Mouse (Mus musculus) adipocyte (in vitro differentiated cells): ENCODE results near the gene Tenm2.

ENCODE experiments used
- DNase-seq: peaks from one replicate; pipeline ENCODE4 v3.0.0-alpha.2; 2016; ENCODE audit warnings: low spot score

Gene Tenm2

GRCm38 (mm10) chr11:36697021-36697639, 538.6 kb downstream of the Tenm2 start:
- DNase-seq = no peak

DNA sequence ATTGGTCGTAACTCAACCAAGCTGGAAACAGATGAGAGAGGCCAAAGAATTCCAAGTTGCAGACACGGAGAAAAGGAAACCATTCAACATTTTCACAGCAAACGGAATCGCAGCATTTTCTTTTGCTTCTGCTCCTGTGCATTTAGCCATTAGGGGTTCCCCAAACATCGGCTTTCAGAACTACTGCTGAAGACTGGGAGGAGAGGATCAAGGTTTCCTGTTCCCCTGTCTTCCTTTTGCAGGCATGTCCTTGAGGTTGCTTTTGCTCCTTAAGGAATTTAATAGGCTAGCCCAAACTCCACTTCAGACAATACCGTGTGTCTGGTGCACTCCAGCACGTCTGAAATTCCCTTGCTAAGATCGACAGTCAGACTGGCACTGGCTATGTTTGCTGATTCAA, 541.0 kb downstream of the Tenm2 start:
- DNase-seq = no peak

DNA sequence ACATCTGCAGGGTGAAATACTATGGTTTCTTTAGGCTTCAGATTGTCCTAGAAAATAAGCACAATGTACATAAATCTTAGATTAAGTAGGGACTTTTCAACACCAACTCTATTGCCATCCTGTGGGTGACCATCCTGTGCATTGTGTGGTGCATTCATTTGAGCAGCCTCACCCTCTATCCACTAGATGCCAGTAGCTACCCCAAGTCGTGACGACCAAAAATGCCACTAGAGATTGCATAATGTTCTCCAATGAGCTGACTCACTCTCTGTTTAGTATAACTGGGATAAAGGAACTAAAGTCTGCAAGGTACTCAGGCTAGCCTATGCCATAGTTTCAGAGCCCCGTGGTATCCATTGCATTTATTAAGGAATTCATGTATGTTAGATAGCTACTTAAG, 543.1 kb downstream of the Tenm2 start:
- DNase-seq = no peak

GRCm38 (mm10) chr11:36690826-36691225, 544.9 kb downstream of the Tenm2 start:
- no peak for DNase-seq

GRCm38 (mm10) chr11:36686253-36686652, 549.5 kb downstream of the Tenm2 start:
- no peak for DNase-seq

GRCm38 (mm10) chr11:36679361-36679760, 556.4 kb downstream of the Tenm2 start:
- DNase-seq = no peak

- no peak for DNase-seq
These were observed 557.2 kb downstream of the Tenm2 start for GRCm38 (mm10) chr11:36678542-36678941.

GRCm38 (mm10) chr11:36678057-36678396, 557.7 kb downstream of the Tenm2 start:
- no peak for DNase-seq

GRCm38 (mm10) chr11:36677321-36678056, 558.3 kb downstream of the Tenm2 start:
- DNase-seq = no peak

GRCm38 (mm10) chr11:36676446-36677284, 559.1 kb downstream of the Tenm2 start:
- DNase-seq = no peak

DNA sequence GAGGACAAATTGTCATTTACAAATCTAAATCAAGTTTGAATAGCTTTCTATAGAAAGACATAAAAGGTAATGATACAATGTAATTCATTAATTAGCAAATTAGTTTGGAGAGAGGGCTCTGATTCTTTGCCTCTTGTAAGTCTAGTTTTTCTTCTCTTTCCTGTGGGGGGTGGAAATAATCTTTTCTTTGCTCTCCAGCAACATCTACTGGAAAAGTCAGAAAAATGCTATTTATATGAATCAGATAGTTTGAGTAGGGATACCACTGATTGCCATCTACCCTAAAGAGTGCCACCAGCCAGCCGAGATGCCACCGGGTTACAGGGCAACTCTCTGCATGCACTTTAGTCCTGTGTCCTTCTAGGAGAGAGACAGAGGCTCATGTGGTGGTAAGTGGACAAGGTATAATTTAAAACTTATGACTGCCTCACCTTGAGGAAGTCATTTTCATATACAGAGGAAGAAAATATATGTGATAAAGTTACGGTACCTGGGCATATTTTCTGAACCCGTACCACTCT, 560.8 kb downstream of the Tenm2 start:
- no peak for DNase-seq

DNA sequence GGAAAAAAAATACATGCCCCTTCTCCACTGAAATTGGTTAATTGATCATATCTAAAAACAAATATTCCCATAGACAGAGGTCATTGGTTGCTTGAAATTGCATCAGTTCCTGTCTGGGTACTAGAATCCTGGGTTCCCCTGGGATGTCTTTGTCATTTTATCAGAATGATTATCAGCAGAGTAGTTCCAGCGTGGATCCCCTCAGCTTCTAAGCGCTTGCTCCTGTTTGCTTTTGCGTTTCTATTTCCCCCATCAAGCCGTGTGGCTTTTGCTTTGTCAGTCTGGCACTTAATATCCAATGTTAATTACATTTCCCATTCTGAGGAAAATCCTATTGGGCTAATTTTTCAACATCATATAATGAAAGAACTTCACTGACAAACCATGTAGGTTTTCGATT, 561.6 kb downstream of the Tenm2 start:
- DNase-seq = no peak

- no peak for DNase-seq
These were observed 564.6 kb downstream of the Tenm2 start for GRCm38 (mm10) chr11:36671196-36671595.

- DNase-seq = no peak
These were observed 571.7 kb downstream of the Tenm2 start for GRCm38 (mm10) chr11:36664026-36664425.

GRCm38 (mm10) chr11:36663571-36663970, 572.2 kb downstream of the Tenm2 start:
- no peak for DNase-seq

DNA sequence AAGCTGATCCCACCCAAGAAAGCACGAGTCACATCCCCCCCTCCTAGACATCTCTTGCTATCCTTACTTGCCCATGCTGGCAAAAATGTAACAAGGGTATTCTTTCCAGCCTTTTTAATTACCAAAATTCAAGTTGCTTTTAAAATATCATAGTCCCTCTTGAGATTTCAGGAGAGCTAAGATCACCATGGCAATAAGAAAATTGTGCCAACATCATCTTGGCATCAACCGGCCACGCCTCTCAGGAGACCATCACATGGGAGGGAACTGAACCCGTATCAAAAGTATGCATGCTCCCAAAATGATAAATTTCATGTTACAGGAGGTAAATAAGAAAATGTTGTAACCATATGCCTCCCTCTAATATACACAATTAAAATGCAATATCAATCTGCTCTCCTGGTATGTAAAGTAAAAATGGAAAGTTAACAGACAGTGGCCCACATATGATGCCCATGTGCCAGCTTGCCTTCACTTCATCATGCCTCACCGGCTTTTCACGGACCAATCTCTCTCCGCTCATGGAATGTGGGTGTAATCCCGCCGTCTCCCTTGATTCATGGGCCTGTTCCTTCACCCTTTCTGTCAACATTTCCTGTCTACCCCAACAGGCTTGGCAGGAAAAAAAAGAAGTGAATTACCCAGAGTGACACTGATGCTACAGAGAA, 582.0 kb downstream of the Tenm2 start:
- DNase-seq = no peak

DNA sequence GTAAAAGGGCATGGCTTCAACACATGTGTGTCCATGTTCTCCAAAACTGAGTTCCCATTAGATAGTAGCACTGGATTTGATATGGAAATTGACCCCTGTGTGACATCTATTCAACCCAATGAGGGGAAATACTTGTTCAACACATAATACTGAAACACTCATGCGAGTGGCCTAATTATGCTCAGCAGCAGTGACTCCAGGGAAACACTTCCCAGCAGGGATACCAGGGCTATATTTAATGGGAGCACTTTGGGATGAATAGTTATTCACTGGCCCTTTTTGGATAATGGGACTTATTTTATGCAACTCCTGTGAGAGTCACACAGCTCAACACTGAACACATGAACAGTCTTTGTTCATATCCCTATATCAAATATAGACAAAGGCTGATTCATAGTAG, 588.6 kb downstream of the Tenm2 start:
- no peak for DNase-seq

- no peak for DNase-seq
These were observed 600.7 kb downstream of the Tenm2 start for GRCm38 (mm10) chr11:36635082-36635481.

GRCm38 (mm10) chr11:36632201-36632600, 603.6 kb downstream of the Tenm2 start:
- DNase-seq = no peak

DNA sequence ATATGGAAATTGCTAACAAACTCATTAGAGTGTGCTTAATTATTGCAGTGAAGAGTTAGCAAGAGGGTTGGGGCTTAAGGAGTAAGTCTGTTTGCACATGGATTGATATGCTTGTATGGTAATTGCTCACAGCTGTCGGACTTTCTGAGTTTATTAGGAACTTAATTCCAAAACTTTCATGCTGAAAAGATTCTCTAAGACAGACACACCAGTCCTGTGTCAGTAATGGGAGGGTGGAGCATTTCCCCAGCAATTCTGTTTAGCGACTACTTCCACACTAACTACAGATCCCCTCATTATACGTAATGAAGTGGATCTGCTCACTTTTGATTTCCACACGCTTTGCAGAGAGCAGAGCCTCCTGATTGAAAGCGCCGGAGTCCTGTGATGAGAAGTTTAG, 622.0 kb downstream of the Tenm2 start:
- no peak for DNase-seq

- no peak for DNase-seq
These were observed 630.9 kb downstream of the Tenm2 start for GRCm38 (mm10) chr11:36604815-36605382.

GRCm38 (mm10) chr11:36604272-36604671, 631.5 kb downstream of the Tenm2 start:
- no peak for DNase-seq
